Mouse (Mus musculus) kidney, postnatal 0 days (tissue): ENCODE measurements around the gene Irgm1. TPM values are rescaled to one million over a fixed set of nuclear protein-coding genes. Genes with fewer than 3 reads are reported as not detected.
A peak's percentile ranks its signal among the peaks of the same experiment; 100 is the strongest.

Experiments used
- ATAC-seq: fragments of 200-750 bp; cut with Nextera tagmentation; replicated peaks from 2 replicates; pipeline ENCODE4 v1.8.0; 2017; ENCODE audit warnings: low read depth, moderate number of reproducible peaks, moderate TSS enrichment, moderate library complexity; ENCODE audit not compliant: low FRiP score
- DNase-seq: peaks from one replicate; pipeline ENCODE4 v3.0.0-alpha.2; 2016; ENCODE audit warnings: low spot score
- H3K27ac ChIP-seq: fragments of 300-500 bp; sonication (generic); 2 replicates; pipeline ENCODE4 v1.5.1; 2014; ENCODE audit warnings: mild to moderate bottlenecking
- H3K27me3 ChIP-seq: fragments of 300-500 bp; sonication (generic); 2 replicates; pipeline ENCODE4 v1.6.1; 2014; ENCODE audit warnings: low read length, mixed read lengths; ENCODE audit not compliant: insufficient read depth
- H3K36me3 ChIP-seq: fragments of 300-500 bp; sonication (generic); 2 replicates; pipeline ENCODE4 v1.6.1; 2014; ENCODE audit warnings: low read length, mixed read lengths; ENCODE audit not compliant: insufficient read depth
- H3K4me1 ChIP-seq: fragments of 300-500 bp; sonication (generic); replicated peaks from 2 replicates; pipeline ENCODE4 v1.6.1; 2014; ENCODE audit warnings: antibody characterized with exemption, low read length, mixed read lengths; ENCODE audit not compliant: insufficient read depth
- H3K4me2 ChIP-seq: fragments of 300-500 bp; sonication (generic); 2 replicates; pipeline ENCODE4 v1.6.1; 2014; ENCODE audit warnings: mild to moderate bottlenecking, low read length, moderate library complexity, mixed read lengths
- H3K4me3 ChIP-seq: fragments of 300-500 bp; sonication (generic); replicated peaks from 2 replicates; pipeline ENCODE4 v1.5.1; 2014; ENCODE audit warnings: low read depth, low read length
- H3K9ac ChIP-seq: fragments of 300-500 bp; sonication (generic); 2 replicates; pipeline ENCODE4 v1.6.1; 2014; ENCODE audit warnings: low read depth, low read length
- H3K9me3 ChIP-seq: fragments of 300-500 bp; sonication (generic); replicated peaks from 2 replicates; pipeline ENCODE4 v1.6.1; 2016; ENCODE audit warnings: low read length, inconsistent platforms, mixed read lengths
- CTCF ChIP-seq: IDR thresholded peaks from 2 replicates; pipeline ENCODE4 v1.5.1; 2016; ENCODE audit warnings: antibody characterized with exemption, low read depth, mild to moderate bottlenecking, moderate library complexity
- WGBS: fragments of 180-500 bp; shearing (Covaris S2); extraction: QIAGEN DNeasy Blood & Tissue Kit; methylation state at CpG from one replicate; pipeline ENCODE4 v1.1.7; 2014; 5-methylcytosine and 5-hydroxymethylcytosine counted together
- polyA plus RNA-seq: library from polyadenylated mRNA; unstranded; fragments of >200 nt; fragmentation: Nextera tagmentation; extraction: Ambion mirVana; gene quantifications from 2 replicates; pipeline ENCODE4 v1.2.1, GENCODE M21; 2015

Irgm1 gene
- polyA plus RNA-seq, 1 experiment from 2014 or later, result 32.0 TPM

GRCm38 (mm10) chr11:48871817-48872541 is 496 bp upstream of the Irgm1 start:
- H3K36me3 ChIP-seq, result no peaks in the 10 kb centered on the region
- H3K27me3 ChIP-seq, result no peaks in the 10 kb centered on the region
- peak overlapping the region; percentile 52 for H3K4me3 ChIP-seq
- H3K9me3 ChIP-seq, result no peaks in the 10 kb centered on the region
- WGBS, result 3% methylated on average over 17 of the region's 17 CpGs
- H3K27ac ChIP-seq, result peak overlapping the region; percentile 91
- ATAC-seq (no peak), DNase-seq (peak; percentile 70)
- peaks cover 18% of the 10 kb centered on the region for H3K4me1 ChIP-seq
- TF ChIP-seq CTCF, result no peak
- H3K9ac ChIP-seq, result peak overlapping the region; percentile 68
- peak overlapping the region; percentile 73 for H3K4me2 ChIP-seq

DNA sequence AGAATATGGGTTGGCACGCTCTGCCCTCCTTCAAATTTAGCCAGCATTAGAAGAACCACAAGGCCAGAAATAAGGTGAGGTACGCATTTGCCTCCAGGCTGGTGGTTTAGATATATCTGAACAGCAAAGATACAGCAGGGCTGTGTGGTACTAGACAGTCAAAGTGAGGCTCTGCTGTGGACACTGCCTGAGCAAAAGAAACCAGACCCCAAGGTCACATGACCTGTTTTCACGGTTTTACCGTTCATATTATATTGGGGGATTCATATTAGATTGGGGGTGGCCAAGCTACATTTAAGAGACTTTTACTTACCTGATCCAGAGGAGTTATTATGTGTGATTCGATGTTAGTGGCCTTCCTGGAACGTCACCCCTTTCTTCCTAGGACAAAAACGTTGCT is 702 bp downstream of the Irgm1 start:
- Histone ChIP-seq H3K27ac (peak overlapping the region; percentile 91), H3K9ac (peak overlapping the region; percentile 68), H3K4me2 (peak overlapping the region; percentile 73), H3K4me1 (peaks cover 18% of the 10 kb centered on the region), H3K9me3 (no peaks in the 10 kb centered on the region), H3K36me3 (peaks cover 11% of the 10 kb centered on the region; the same call in 1 of the 2 replicates), H3K27me3 (no peaks in the 10 kb centered on the region), H3K4me3 (peak overlapping the region; percentile 52)
- 23% methylated on average over 7 of the region's 7 CpGs for WGBS
- DNase-seq, result no peak
- no peak for TF ChIP-seq CTCF
- ATAC-seq, result no peak; the same call in 1 of the 2 replicates

GRCm38 (mm10) chr11:48869380-48870110 is 1.9 kb downstream of the Irgm1 start:
- peaks cover 21% of the 10 kb centered on the region for H3K36me3 ChIP-seq
- no peak for TF ChIP-seq CTCF
- peak; percentile 21 for DNase-seq
- peak overlapping the region; percentile 42 for H3K9ac ChIP-seq
- peak overlapping the region; percentile 73 for H3K4me2 ChIP-seq
- no peaks in the 10 kb centered on the region for H3K27me3 ChIP-seq
- no peaks in the 10 kb centered on the region for H3K9me3 ChIP-seq
- WGBS, result 35% methylated on average over 7 of the region's 7 CpGs
- H3K27ac ChIP-seq, result peak overlapping the region; percentile 55; the same call in 1 of the 2 replicates
- ATAC-seq, result peak; percentile 33; the same call in 1 of the 2 replicates
- H3K4me1 ChIP-seq, result peaks cover 18% of the 10 kb centered on the region
- H3K4me3 ChIP-seq, result peak overlapping the region; percentile 52

- Histone ChIP-seq H3K36me3 (peaks cover 24% of the 10 kb centered on the region), H3K27ac (no peak overlapping the region), H3K9me3 (no peaks in the 10 kb centered on the region), H3K4me2 (no peak overlapping the region), H3K4me1 (peaks cover 13% of the 10 kb centered on the region), H3K4me3 (no peak overlapping the region), H3K27me3 (no peaks in the 10 kb centered on the region), H3K9ac (no peak overlapping the region)
- DNase-seq (no peak), ATAC-seq (no peak)
- no peak for TF ChIP-seq CTCF
- WGBS, result 93% methylated on average over 9 of the region's 9 CpGs
These were observed 5.0 kb downstream of the Irgm1 start for GRCm38 (mm10) chr11:48866481-48866880.

- no peak for ATAC-seq
- H3K4me1 ChIP-seq, result peaks cover 3% of the 10 kb centered on the region; the same call in 1 of the 2 replicates
- H3K9ac ChIP-seq, result no peak overlapping the region
- TF ChIP-seq CTCF, result no peak
- DNase-seq, result no peak
- peaks cover 24% of the 10 kb centered on the region for H3K36me3 ChIP-seq
- no peaks in the 10 kb centered on the region for H3K9me3 ChIP-seq
- no peak overlapping the region for H3K4me2 ChIP-seq
- H3K27ac ChIP-seq, result no peak overlapping the region
- H3K27me3 ChIP-seq, result no peaks in the 10 kb centered on the region
- no peak overlapping the region for H3K4me3 ChIP-seq
- 87% methylated on average over 3 of the region's 3 CpGs for WGBS
These were observed 7.7 kb downstream of the Irgm1 start for GRCm38 (mm10) chr11:48863808-48864207.

- Histone ChIP-seq H3K9ac (no peak overlapping the region), H3K27me3 (no peaks in the 10 kb centered on the region), H3K4me3 (no peak overlapping the region), H3K4me2 (no peak overlapping the region), H3K27ac (no peak overlapping the region), H3K36me3 (peaks cover 24% of the 10 kb centered on the region), H3K4me1 (peaks cover 3% of the 10 kb centered on the region; the same call in 1 of the 2 replicates), H3K9me3 (no peaks in the 10 kb centered on the region)
- 70% methylated on average over 1 of the region's 1 CpGs for WGBS
- TF ChIP-seq CTCF, result no peak
- no peak for ATAC-seq
- no peak for DNase-seq
These were observed 8.6 kb downstream of the Irgm1 start for GRCm38 (mm10) chr11:48862784-48863319.
